Mouse (Mus musculus) brain, embryonic 14.5 days (tissue): ENCODE results near the gene Hoxc8.

Experiments
- CTCF ChIP-seq: fragments of 200-500 bp; IDR thresholded peaks from 2 replicates; pipeline ENCODE4 v1.5.1; 2012; ENCODE audit warnings: inconsistent platforms, mild to moderate bottlenecking, moderate library complexity, borderline replicate concordance; ENCODE audit not compliant: insufficient read depth, insufficient read length; ENCODE audit errors: extremely low read depth
- POLR2A ChIP-seq: fragments of 200-500 bp; IDR thresholded peaks from 2 replicates; pipeline ENCODE4 v1.6.1; 2012; ENCODE audit warnings: mild to moderate bottlenecking, inconsistent platforms, borderline replicate concordance; ENCODE audit not compliant: poor library complexity, insufficient read depth, insufficient read length, severe bottlenecking; ENCODE audit errors: extremely low read depth

- TF ChIP-seq CTCF (no peak), POLR2A (no peak)
Observed at GRCm38 (mm10) chr15:102975034-102975433, 15.4 kb upstream of the Hoxc8 start.
